Mouse (Mus musculus) 3134 (cell line): Measurements from ENCODE around the gene Syap1.

ENCODE experiments used
- DNase-seq: peaks from one replicate; pipeline ENCODE4 v3.0.0-alpha.2; 2011; ENCODE audit warnings: low spot score; ENCODE audit not compliant: insufficient read length; ENCODE audit errors: extremely low read depth

The Syap1 gene

GRCm38 (mm10) chrX:162887931-162888511 lies at the start of gene Syap1:
Gene Syap1 (minus strand): TSS chrX:162888447.
- DNase-seq: peak; percentile 80

GRCm38 (mm10) chrX:162931467-162931866 lies 43.2 kb upstream of the Syap1 start:
- no peak for DNase-seq

- DNase-seq: no peak
Observed at GRCm38 (mm10) chrX:162921487-162922125, 33.4 kb upstream of the Syap1 start.

- DNase-seq: peak; percentile 7
Observed at GRCm38 (mm10) chrX:162915697-162916096, 27.4 kb upstream of the Syap1 start.

GRCm38 (mm10) chrX:162913651-162914050 lies 25.4 kb upstream of the Syap1 start:
- no peak for DNase-seq

- no peak for DNase-seq
Observed at GRCm38 (mm10) chrX:162907554-162907953, 19.3 kb upstream of the Syap1 start.

DNA sequence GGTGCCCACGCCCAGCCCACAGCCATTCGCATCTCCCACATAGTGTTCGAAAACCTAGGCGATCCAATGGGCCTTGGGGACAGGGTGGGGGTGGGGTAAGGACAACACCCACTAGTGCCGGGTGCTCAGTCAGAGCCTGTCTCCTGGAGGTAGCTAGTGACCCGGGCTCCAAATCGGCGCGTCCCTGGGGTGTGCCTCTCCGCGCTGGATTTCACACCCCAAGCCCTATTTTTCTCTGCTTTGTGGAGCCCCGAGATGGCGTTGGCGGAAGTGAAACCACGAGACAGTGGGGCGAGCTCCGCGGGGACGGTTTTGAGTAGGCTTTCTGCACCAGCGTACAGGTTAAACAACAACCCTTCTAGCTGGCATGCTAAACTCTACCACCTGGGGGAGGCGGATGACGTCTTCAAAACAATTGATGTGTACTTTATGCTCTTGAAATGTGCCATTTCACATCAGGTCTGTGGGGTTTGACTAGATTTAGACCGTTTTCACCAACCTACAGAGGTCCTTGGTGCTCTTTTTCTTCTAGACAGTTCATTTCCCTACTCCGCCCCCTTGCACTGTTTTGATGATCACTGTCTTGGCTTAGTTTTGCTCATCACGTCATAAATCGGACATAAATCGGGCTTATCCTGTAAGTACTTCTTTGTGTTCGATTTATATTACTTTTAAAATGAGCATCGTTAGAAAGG lies 13.9 kb upstream of the Syap1 start:
- no peak for DNase-seq

DNA sequence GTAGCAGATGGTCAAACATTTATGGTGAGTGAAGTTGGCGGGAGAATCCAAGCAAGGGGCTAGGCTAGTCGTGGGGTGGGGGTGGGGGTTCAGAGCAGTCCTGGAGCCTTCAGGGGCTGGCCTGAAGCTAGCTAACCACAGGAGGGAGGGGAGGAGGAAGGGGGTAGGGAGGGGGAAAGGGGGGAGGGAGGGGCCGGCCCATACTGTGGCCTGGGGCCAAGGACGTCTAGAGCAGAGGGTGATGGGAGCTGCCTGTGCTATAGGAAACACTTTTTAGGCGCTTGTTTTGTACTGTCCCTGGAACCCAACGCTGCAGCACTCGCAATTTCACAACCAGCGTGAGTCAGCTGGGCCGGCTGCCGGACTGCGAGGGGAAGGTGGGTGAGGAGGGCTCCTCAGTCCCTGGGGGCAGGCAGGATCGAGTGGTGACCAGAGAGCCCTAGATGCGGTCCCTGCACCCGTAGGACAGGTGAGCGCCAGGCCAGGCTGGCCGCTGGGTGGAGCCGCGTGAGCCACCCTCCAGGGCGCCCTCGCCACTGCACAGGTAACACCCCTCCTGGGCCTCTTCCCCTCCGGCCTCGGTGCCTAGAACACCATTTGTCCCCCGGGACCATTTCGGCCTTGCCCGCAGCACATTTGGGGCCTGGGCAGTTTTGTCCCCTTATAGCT lies 13.3 kb upstream of the Syap1 start:
- peak; percentile 82 for DNase-seq

DNA sequence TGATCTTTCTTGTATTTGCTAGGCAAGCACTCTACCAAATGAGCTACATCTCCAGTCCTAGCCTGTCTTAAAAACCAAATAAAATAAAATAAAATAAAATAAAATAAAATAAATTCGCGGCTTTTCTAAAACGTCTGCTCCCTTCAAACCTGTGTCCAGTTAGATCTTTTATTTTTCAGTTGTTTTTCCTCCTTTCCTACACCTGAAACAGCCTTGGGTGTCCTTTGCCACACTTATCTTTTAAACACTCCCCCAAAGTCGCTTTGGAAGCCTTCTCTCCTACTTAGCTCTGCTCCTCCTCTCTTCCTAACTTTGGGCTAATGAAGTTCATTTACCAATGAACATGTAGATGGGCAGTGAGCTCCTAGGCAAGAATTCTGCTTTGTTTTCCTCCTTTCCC lies 12.7 kb upstream of the Syap1 start, which contains the start of gene Ctps2:
Gene Ctps2 (plus strand): TSS at position 301 of the 400 bp plus-strand sequence.
- DNase-seq: no peak

GRCm38 (mm10) chrX:162888575-162889223 lies 452 bp upstream of the Syap1 start:
- peak; percentile 15 for DNase-seq

DNA sequence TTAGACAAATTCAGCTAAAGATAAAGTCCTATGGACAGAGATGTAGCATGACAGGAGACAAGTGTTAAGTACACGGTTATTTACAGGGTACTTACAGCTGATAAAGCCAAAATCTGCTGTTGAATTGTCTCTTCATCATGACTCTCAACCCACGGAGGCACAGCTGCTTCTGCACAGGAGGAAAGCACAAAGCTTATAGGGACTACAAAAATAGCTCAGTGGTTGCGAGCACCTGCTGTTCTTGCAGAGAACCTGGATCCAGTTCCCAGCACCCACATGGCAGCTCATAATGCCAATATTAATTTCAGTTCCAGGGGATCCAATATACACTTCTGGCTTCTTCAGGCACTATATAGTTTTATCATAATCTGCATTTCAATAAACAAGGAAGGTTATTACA lies 10.0 kb downstream of the Syap1 start:
- DNase-seq: no peak

DNA sequence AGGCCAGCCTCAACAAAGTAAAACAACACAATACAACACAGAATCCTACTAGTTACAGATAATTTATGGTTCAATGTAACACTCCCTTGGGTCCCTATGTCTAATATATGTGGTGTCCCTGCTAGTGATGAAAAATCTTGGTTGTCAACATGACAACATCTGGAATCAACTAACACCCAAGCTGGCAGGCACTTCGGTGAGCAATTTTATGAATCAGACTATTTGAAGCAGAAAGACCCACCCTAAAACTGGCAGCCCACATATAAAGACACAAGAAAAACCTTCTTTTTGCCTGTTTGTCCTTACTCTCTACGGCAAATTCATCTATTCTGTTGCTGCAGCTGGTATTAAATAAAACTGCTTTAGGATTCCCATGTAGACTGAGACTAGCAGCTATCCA lies 14.5 kb downstream of the Syap1 start:
- DNase-seq: no peak

- no peak for DNase-seq
Observed at GRCm38 (mm10) chrX:162871734-162872517, 16.3 kb downstream of the Syap1 start.

DNA sequence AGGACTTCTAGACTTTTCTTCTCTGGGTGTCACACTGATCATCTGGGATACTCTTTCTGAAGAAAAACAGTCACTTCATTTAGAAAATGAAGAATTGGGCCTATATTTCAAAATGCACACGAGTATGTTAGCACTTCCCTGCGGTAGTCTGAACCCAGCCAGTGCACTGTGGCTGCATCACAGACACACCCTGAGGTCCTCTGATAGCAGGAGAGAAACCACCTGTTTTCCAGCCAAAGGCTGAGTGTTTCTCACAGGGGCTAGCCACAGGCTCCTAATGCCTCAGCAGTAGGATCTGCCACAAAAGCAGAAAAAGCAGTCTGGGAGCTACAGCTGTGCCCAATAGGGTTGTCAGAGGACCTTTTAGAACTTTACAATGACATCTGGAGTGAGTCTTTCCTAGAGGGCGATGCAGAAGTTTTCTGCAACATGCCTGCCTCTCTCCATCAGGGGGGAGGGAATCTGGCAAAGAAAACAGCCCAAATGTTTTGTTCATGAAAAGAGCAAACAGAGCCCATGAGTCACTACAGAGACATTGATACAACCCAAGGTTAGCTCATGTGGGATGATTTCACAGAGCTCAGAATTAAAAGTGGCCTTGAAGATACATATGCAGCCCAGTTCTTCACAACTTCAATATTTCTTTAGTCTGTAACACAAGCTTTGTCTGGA lies 19.8 kb downstream of the Syap1 start:
- no peak for DNase-seq

GRCm38 (mm10) chrX:162848682-162849081 lies 39.6 kb downstream of the Syap1 start:
- DNase-seq: no peak

DNA sequence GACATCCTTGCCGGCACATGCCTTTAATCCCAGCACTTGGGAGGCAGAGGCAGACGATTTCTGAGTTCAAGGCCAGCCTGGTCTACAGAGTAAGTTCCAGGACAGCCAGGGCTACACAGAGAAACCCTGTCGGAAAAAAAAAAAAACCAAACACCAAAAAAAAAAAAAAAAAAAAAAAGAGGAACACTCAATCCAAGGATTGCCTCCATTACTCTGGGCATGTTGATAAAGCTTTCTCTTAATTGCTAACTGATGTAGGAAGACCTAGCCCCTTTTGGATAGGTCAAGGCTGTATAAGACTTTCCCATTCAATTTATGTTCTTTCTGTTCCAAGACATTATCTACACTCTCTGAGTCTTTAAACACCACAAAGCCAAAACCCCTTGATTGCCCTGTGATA lies 42.7 kb downstream of the Syap1 start:
- no peak for DNase-seq

- DNase-seq: no peak
Observed at GRCm38 (mm10) chrX:162844447-162845100, 43.7 kb downstream of the Syap1 start.

DNA sequence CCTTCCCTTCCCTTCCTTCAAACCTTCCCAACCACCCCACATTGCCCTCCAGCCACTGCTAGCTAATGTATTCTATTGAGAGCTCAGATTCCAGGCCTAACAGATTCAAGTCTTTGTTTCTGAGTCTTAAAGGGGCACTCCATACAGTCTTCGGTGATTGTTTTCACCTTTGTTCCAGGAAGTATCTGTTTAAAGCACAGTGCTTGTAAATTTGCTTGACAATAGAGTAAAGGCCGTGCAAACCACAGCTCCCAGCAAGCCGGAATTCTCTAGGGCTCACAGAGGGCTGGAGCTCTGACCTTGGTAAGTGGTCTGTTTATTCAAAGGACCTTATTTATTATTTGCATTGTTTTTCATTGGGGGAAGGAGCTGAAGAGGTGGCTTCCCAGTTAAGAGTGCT lies 56.1 kb downstream of the Syap1 start:
- no peak for DNase-seq

- DNase-seq: no peak
Observed at GRCm38 (mm10) chrX:162831542-162831941, 56.7 kb downstream of the Syap1 start.
